Mouse (Mus musculus) CH12.LX (cell line): ENCODE measurements around the gene Pex16.

Experiments
- CTCF ChIP-seq, 2 experiments: IDR thresholded peaks in 1 of 2; conservative IDR thresholded peaks in 1 of 2; 2 replicates each; pipeline ENCODE4 v1.5.1; 2011 to 2012; ENCODE audit warnings: low read depth in 2 of 2, low read length in 2 of 2, improper control_type of control experiment in 1 of 2, inconsistent platforms in 1 of 2, mild to moderate bottlenecking in 1 of 2, moderate library complexity in 1 of 2
- JUND ChIP-seq: conservative IDR thresholded peaks from 2 replicates; pipeline ENCODE4 v1.6.1; 2011; ENCODE audit warnings: low read depth, low read length, improper control_type of control experiment
- SIN3A ChIP-seq: IDR thresholded peaks from 2 replicates; pipeline ENCODE4 v1.6.1; 2012; ENCODE audit warnings: low read length, improper control_type of control experiment, inconsistent platforms

GRCm38 (mm10) chr2:92386821-92387570 is 12.5 kb downstream of the Pex16 start:
- no peak for TF ChIP-seq CTCF (conservative IDR thresholded peaks at IDR 0.05 in 1 of 2, IDR thresholded peaks at IDR 0.05 in 1 of 2; ENCODE audit: low read depth in 2 of 2, low read length in 2 of 2)
- no peak for TF ChIP-seq JUND
- TF ChIP-seq SIN3A = no peak
